Mouse (Mus musculus): ENCODE data around the gene D1Ertd622e. TPM values are rescaled to one million over a fixed set of nuclear protein-coding genes. Genes with fewer than 3 reads are reported as not detected.

The D1Ertd622e gene
- polyA plus RNA-seq, 1 experiment: 49.4 TPM

DNA sequence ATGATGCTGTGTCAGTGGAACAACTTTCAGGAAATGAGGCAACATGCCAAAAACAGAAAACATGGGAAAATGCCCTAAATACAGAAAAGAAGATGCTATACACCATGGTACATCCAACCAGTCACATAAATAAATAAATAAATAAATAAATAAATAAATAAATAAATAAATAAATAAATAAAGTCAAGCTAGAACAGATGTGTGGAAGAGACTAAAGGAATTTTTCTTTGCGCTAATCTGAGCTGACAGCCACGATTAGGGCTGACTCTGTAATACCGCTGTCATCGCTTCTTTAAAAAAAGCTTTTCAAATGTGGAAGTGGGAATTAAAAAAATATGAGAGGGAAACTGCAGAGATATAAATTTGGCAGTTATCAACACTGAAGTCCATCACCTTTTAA, 93.9 kb downstream of the D1Ertd622e start:
- Histone ChIP-seq H3K36me3 (ENCODE audit: control insufficient read depth, insufficient read depth, low read length) (no peaks in the 10 kb centered on the region), H3K27ac (ENCODE audit: insufficient read depth, low read depth, low read length) (no peak overlapping the region), H3K4me1 (ENCODE audit: control insufficient read depth, insufficient read depth, insufficient read length, low read length) (no peaks in the 10 kb centered on the region), H3K4me3 (ENCODE audit: low read depth, low read length) (no peak overlapping the region), H3K27me3 (ENCODE audit: control insufficient read depth, insufficient read depth, low read length) (no peaks in the 10 kb centered on the region)
- WGBS: 95% methylated on average over 4 of the region's 4 CpGs
- no peak for TF ChIP-seq CTCF (IDR thresholded peaks at IDR 0.05; ENCODE audit: extremely low read depth, insufficient read length, insufficient replicate concordance, low read depth, low read length)
- TF ChIP-seq POLR2A (IDR thresholded peaks at IDR 0.05; ENCODE audit: low read depth, low read length): no peak

DNA sequence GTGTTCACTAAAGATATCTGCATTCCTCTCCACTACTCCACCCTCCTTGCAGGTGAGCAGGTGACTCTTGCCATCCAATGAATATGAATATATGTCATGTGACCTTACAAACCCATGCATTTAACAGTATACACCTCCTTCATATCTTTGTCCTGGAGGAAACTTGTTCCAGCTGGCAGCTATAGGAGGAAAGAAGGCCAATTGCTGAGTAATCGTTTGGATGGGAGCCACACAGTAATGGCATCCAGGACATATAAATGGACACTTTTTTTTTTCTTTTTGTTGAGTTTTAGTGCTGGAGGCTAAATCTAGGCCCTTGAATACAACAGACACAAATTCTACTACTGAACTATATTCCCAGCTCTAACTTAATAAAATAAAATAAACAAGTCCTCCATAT, 97.2 kb downstream of the D1Ertd622e start:
- H3K27ac ChIP-seq (ENCODE audit: insufficient read depth, low read depth, low read length): no peak overlapping the region
- no peaks in the 10 kb centered on the region for H3K36me3 ChIP-seq (ENCODE audit: control insufficient read depth, insufficient read depth, low read length)
- H3K4me3 ChIP-seq (ENCODE audit: low read depth, low read length): no peak overlapping the region
- WGBS: 71% methylated on average over 1 of the region's 1 CpGs
- TF ChIP-seq POLR2A (IDR thresholded peaks at IDR 0.05; ENCODE audit: low read depth, low read length): no peak
- no peak for TF ChIP-seq CTCF (IDR thresholded peaks at IDR 0.05; ENCODE audit: extremely low read depth, insufficient read length, insufficient replicate concordance, low read depth, low read length)
- H3K4me1 ChIP-seq (ENCODE audit: control insufficient read depth, insufficient read depth, insufficient read length, low read length): no peaks in the 10 kb centered on the region
- H3K27me3 ChIP-seq (ENCODE audit: control insufficient read depth, insufficient read depth, low read length): no peaks in the 10 kb centered on the region

DNA sequence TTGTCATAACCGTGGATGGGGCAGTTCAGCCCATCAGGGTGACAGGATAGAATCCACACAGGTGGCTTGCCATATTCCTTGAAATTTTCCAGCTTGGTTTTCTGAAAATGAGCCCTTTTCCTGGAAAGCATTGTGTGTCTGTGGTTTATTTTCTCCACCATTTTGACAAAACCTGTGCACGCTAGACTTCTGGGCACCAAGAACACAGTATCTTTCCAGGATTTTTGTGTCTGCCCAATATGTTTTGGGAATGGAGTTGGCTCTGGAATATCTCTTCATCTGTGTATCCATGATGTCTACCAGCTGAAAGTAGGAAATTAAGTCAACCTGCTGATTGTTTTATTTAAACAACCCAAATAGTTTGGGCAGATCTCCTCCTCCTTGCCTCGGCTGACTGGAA, 99.0 kb downstream of the D1Ertd622e start:
- H3K4me1 ChIP-seq (ENCODE audit: control insufficient read depth, insufficient read depth, insufficient read length, low read length): no peaks in the 10 kb centered on the region
- no peaks in the 10 kb centered on the region for H3K36me3 ChIP-seq (ENCODE audit: control insufficient read depth, insufficient read depth, low read length)
- H3K27ac ChIP-seq (ENCODE audit: insufficient read depth, low read depth, low read length): no peak overlapping the region
- no peak overlapping the region for H3K4me3 ChIP-seq (ENCODE audit: low read depth, low read length)
- WGBS: 82% methylated on average over 3 of the region's 3 CpGs
- TF ChIP-seq POLR2A (IDR thresholded peaks at IDR 0.05; ENCODE audit: low read depth, low read length): no peak
- no peak for TF ChIP-seq CTCF (IDR thresholded peaks at IDR 0.05; ENCODE audit: extremely low read depth, insufficient read length, insufficient replicate concordance, low read depth, low read length)
- H3K27me3 ChIP-seq (ENCODE audit: control insufficient read depth, insufficient read depth, low read length): no peaks in the 10 kb centered on the region

Other genes with a start within 250 kb of the D1Ertd622e start
- 0.38 and 0.94 TPM in 2 replicates for gene Gin1, start 108.1 kb upstream of the D1Ertd622e start, polyA plus RNA-seq (2012; rRNA removed)
- gene Ppip5k2, start 108.3 kb upstream of the D1Ertd622e start, polyA plus RNA-seq (2012; rRNA removed): 1.6 and 4.6 TPM in 2 replicates